Mouse (Mus musculus) MEL (cell line): ENCODE measurements at regions not wholly inside any gene's neighbourhood (a gene's known extent, or its start where the extent isn't known, plus 50 kb on each side); places are given as distances from the start of the nearest gene placed in this dataset.

Experiments used
- BHLHE40 ChIP-seq: IDR thresholded peaks from 2 replicates; pipeline ENCODE4 v1.6.1; 2012; ENCODE audit warnings: low read depth, mild to moderate bottlenecking, inconsistent platforms, low read length, improper control_type of control experiment, borderline replicate concordance
- CTCF ChIP-seq, 3 experiments: IDR thresholded peaks in 2 of 3; conservative IDR thresholded peaks in 1 of 3; 2 replicates each; pipeline ENCODE4 v1.5.1; 2011 to 2012; ENCODE audit warnings: low read length in 3 of 3, low read depth in 2 of 3, mild to moderate bottlenecking in 2 of 3, improper control_type of control experiment in 1 of 3, inconsistent platforms in 1 of 3, mixed read lengths in 1 of 3, moderate library complexity in 1 of 3; ENCODE audit not compliant: control insufficient read depth in 1 of 3, insufficient read depth in 1 of 3, poor library complexity in 1 of 3, severe bottlenecking in 1 of 3
- EP300 ChIP-seq, 2 experiments: IDR thresholded peaks; 2 replicates each; pipeline ENCODE4 v1.6.1; 2011; ENCODE audit warnings: improper control_type of control experiment in 2 of 2, low read length in 2 of 2, low read depth in 1 of 2, mild to moderate bottlenecking in 1 of 2
- GATA1 ChIP-seq: IDR thresholded peaks from 2 replicates; pipeline ENCODE4 v1.6.1; 2011; ENCODE audit warnings: low read depth, low read length, improper control_type of control experiment
- KAT2A ChIP-seq: conservative IDR thresholded peaks from 2 replicates; pipeline ENCODE4 v1.6.1; 2012; ENCODE audit warnings: low read depth, low read length, improper control_type of control experiment, inconsistent platforms
- MAX ChIP-seq: IDR thresholded peaks from 2 replicates; pipeline ENCODE4 v1.6.1; 2011; ENCODE audit warnings: low read length, improper control_type of control experiment
- MEF2A ChIP-seq: IDR thresholded peaks from 2 replicates; pipeline ENCODE4 v1.6.1; 2014; ENCODE audit warnings: low read depth, mild to moderate bottlenecking, inconsistent platforms, low read length, improper control_type of control experiment; ENCODE audit not compliant: poor library complexity, insufficient replicate concordance, severe bottlenecking; ENCODE audit errors: extremely low read depth
- POLR2A ChIP-seq, 2 experiments: IDR thresholded peaks; 2 replicates each; pipeline ENCODE4 v1.6.1; 2011 to 2012; ENCODE audit warnings: low read length in 2 of 2, mild to moderate bottlenecking in 2 of 2, control low read depth in 1 of 2, improper control_type of control experiment in 1 of 2, low read depth in 1 of 2, moderate library complexity in 1 of 2; ENCODE audit not compliant: control insufficient read depth in 1 of 2, insufficient read depth in 1 of 2, poor library complexity in 1 of 2
- POLR2AphosphoS2 ChIP-seq: IDR thresholded peaks from 2 replicates; pipeline ENCODE4 v1.6.1; 2011; ENCODE audit warnings: low read length, improper control_type of control experiment
- SIN3A ChIP-seq: IDR thresholded peaks from 2 replicates; pipeline ENCODE4 v1.6.1; 2012; ENCODE audit warnings: low read length, improper control_type of control experiment, inconsistent platforms
- SMC3 ChIP-seq: IDR thresholded peaks from 2 replicates; pipeline ENCODE4 v1.6.1; 2011; ENCODE audit warnings: low read depth, low read length, improper control_type of control experiment
- USF1 ChIP-seq: IDR thresholded peaks from 2 replicates; pipeline ENCODE4 v1.6.1; 2014; ENCODE audit warnings: low read depth, mild to moderate bottlenecking, inconsistent platforms, low read length, improper control_type of control experiment, moderate library complexity
- ZC3H11A ChIP-seq: IDR thresholded peaks from 2 replicates; pipeline ENCODE4 v1.6.1; 2012; ENCODE audit warnings: low read depth, mild to moderate bottlenecking, inconsistent platforms, low read length, improper control_type of control experiment
- ZKSCAN1 ChIP-seq: IDR thresholded peaks from 2 replicates; pipeline ENCODE4 v1.6.1; 2012; ENCODE audit warnings: low read depth, mild to moderate bottlenecking, inconsistent platforms, low read length, improper control_type of control experiment, moderate library complexity

GRCm38 (mm10) chr12:74534882-74535281 lies 218.7 kb upstream of the Gm11042 start:
- TF ChIP-seq ZKSCAN1 (no peak), CTCF (IDR thresholded peaks at IDR 0.05 in 2 of 3, conservative IDR thresholded peaks at IDR 0.05 in 1 of 3; ENCODE audit: control insufficient read depth in 1 of 3, insufficient read depth in 1 of 3, low read depth in 2 of 3, low read length in 3 of 3, poor library complexity in 1 of 3, severe bottlenecking in 1 of 3) (no peak), USF1 (no peak), POLR2A (IDR thresholded peaks at IDR 0.05; ENCODE audit: control insufficient read depth in 1 of 2, insufficient read depth in 1 of 2, low read depth in 1 of 2, low read length in 2 of 2, poor library complexity in 1 of 2) (no peak), SMC3 (no peak), BHLHE40 (no peak), MEF2A (no peak), SIN3A (no peak), EP300 (IDR thresholded peaks at IDR 0.05; ENCODE audit: low read depth in 1 of 2, low read length in 2 of 2) (no peak), GATA1 (no peak), ZC3H11A (no peak), POLR2AphosphoS2 (no peak), KAT2A (no peak), MAX (no peak)
